Mouse (Mus musculus) small intestine, adult 2 months (tissue): ENCODE measurements around the gene Brinp2. TPM values are rescaled to one million over a fixed set of nuclear protein-coding genes. Genes with fewer than 3 reads are reported as not detected.

Experiments used
- H3K27ac ChIP-seq: fragments of 200-500 bp; 2 replicates; pipeline ENCODE4 v1.5.1; 2012; ENCODE audit warnings: low read depth, low read length, control low read depth, inconsistent platforms; ENCODE audit not compliant: insufficient read depth
- H3K27me3 ChIP-seq: fragments of 200-500 bp; 2 replicates; pipeline ENCODE4 v1.6.1; 2012; ENCODE audit warnings: mild to moderate bottlenecking, moderate library complexity, low read length, inconsistent platforms; ENCODE audit not compliant: control insufficient read depth, insufficient read depth
- H3K36me3 ChIP-seq: fragments of 200-500 bp; 2 replicates; pipeline ENCODE4 v1.6.1; 2012; ENCODE audit warnings: mild to moderate bottlenecking, low read length, control low read depth, inconsistent platforms; ENCODE audit not compliant: control insufficient read depth, insufficient read depth
- H3K4me1 ChIP-seq: fragments of 200-500 bp; 2 replicates; pipeline ENCODE4 v1.6.1; 2012; ENCODE audit warnings: low read length, inconsistent platforms, mixed read lengths; ENCODE audit not compliant: control insufficient read depth, insufficient read depth, insufficient read length
- H3K4me3 ChIP-seq: fragments of 200-500 bp; 2 replicates; pipeline ENCODE4 v1.5.1; 2012; ENCODE audit warnings: low read depth, mild to moderate bottlenecking, control low read depth, inconsistent platforms, low read length, moderate library complexity
- CTCF ChIP-seq: fragments of 200-500 bp; IDR thresholded peaks from 2 replicates; pipeline ENCODE4 v1.5.1; 2012; ENCODE audit warnings: low read depth, mild to moderate bottlenecking, control low read depth, inconsistent platforms, low read length, moderate library complexity, mixed read lengths; ENCODE audit not compliant: insufficient replicate concordance, insufficient read length; ENCODE audit errors: extremely low read depth
- POLR2A ChIP-seq: fragments of 200-500 bp; IDR thresholded peaks from 2 replicates; pipeline ENCODE4 v1.6.1; 2012; ENCODE audit warnings: low read depth, mild to moderate bottlenecking, control low read depth, inconsistent platforms, low read length, moderate library complexity
- WGBS: fragments of 180-500 bp; shearing (Covaris S2); methylation state at CpG from one replicate; pipeline ENCODE4 v1.1.7; 2018; 5-methylcytosine and 5-hydroxymethylcytosine counted together
- polyA plus RNA-seq: library from polyadenylated mRNA; depleted of rRNA; stranded (reverse); fragments of >200 nt; gene quantifications from 2 replicates; pipeline ENCODE4 v1.2.3, GENCODE M21; 2012

Brinp2 gene
- polyA plus RNA-seq, 1 experiment = 0.41 TPM

DNA sequence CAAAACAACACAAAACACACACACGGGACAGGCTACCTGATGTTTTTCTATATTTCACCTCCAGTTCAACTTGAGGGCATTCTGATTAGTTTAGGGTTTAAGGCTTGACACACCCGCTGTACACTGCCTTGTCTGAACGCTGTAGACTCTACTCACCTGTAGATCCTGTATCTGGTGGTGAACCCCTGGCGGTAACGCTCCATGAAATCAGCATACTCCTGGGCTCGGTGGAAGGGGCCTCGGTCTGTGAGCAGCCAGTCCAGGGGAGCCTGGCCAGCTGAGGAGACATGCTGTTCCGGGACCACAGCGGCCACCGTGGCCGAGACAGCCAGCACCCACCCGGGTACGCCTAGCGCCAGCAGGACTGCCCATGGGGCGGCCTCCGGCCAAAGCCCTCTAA lies 60.9 kb downstream of the Brinp2 start:
- H3K27me3 ChIP-seq = no peaks in the 10 kb centered on the region
- no peak for TF ChIP-seq POLR2A
- H3K4me1 ChIP-seq = no peaks in the 10 kb centered on the region
- H3K27ac ChIP-seq = no peak overlapping the region
- 50% methylated on average over 16 of the region's 16 CpGs for WGBS
- no peak overlapping the region for H3K4me3 ChIP-seq
- no peaks in the 10 kb centered on the region for H3K36me3 ChIP-seq

DNA sequence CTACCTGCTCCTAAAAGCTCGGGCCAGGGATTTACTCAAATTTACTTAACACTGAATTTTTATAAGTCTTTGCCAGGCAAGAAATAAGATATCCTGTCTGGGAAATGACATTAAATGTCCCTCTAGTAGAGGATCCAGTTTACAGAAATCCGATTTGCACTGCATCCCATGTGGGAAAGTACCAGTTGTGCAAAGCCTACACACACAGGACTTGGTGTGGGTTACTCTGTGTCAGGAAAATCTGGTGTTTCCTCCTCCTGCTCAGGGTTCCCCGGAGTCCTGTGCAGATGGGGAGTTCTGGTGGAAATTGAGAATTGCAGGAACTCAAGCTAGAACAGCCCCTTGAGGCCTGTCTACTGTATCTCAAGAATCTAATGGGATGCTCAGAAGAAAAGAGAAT lies 70.9 kb downstream of the Brinp2 start:
- 71% methylated on average over 3 of the region's 3 CpGs for WGBS

DNA sequence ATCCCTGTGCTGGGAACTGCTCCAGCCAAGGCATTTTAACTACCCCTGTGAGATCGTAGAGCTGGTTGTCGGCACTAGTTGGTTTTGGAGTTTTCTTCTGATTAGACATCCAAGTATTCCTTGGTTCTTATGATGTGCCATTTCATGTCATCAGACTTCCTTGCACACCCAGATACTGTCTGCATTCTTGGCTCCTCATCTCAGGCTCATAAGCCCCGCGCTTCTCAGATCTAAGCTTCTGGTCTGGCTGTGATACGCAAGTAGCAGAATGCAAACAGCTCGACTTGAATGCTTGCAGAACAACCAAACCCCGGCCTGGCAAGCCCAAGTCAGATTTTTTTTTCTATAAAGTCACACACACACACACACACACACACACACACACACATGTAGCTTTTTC lies 72.3 kb downstream of the Brinp2 start:
- Histone ChIP-seq H3K27ac (no peak overlapping the region), H3K4me3 (no peak overlapping the region), H3K27me3 (no peaks in the 10 kb centered on the region), H3K36me3 (no peaks in the 10 kb centered on the region), H3K4me1 (no peaks in the 10 kb centered on the region)
- TF ChIP-seq POLR2A (no peak), CTCF (no peak)
- WGBS = 78% methylated on average over 7 of the region's 7 CpGs

More for the DNA sequence above, 70.9 kb downstream of the Brinp2 start:
- H3K27ac ChIP-seq = no peak overlapping the region
- TF ChIP-seq CTCF (no peak), POLR2A (no peak)
- H3K4me1 ChIP-seq = no peaks in the 10 kb centered on the region
- H3K4me3 ChIP-seq = no peak overlapping the region
- H3K27me3 ChIP-seq = no peaks in the 10 kb centered on the region
- no peaks in the 10 kb centered on the region for H3K36me3 ChIP-seq

DNA sequence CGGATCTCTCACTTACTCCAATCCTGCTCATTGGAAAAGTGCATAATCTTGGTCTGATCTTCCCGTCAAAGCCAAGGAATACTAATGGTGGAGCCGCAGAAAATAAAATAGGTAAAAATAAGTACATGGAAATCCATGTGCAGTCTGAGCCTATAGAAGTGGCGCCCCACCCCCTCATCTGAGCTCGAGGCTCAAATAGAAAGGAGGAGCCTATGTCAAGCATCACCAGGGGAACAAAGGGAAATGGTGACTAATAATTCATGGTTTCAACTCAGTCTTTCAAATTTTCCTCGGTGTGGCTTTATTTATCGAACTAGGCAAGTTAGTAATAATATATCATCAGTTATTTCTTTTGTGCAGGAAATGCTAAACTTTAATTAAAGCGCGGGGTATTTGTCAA lies 84.1 kb downstream of the Brinp2 start:
- H3K27ac ChIP-seq = no peak overlapping the region
- no peak overlapping the region for H3K4me3 ChIP-seq
- no peaks in the 10 kb centered on the region for H3K4me1 ChIP-seq
- no peaks in the 10 kb centered on the region for H3K27me3 ChIP-seq
- TF ChIP-seq CTCF (no peak), POLR2A (no peak)
- WGBS = 78% methylated on average over 9 of the region's 9 CpGs
- no peaks in the 10 kb centered on the region for H3K36me3 ChIP-seq

DNA sequence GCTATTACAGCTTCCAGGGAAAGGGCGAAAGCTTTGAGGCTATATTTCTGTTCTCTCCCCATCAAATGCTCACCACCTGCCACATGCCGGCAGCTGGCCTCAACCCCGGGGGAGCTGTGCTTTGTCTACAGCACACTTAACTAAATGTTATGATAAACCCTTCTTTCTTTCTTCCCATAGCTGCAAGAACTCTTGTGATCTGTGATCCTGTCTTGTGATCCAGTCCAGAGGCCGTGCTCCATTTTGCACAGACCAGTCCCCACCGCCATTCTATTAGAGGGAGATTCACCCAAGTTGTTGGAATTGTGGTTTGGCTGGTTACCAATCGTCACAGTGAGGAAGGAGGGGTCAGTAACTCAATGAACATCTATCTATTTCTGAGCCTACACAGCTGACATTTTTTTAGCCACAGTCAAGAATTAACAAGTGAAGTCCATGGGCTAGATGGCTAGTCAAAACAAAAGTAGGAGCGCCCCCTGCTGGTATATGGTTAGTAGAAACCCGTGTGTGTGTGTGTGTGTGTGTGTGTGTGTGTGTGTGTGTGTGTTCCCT lies 89.0 kb downstream of the Brinp2 start:
- Histone ChIP-seq H3K36me3 (no peaks in the 10 kb centered on the region), H3K27me3 (no peaks in the 10 kb centered on the region), H3K27ac (no peak overlapping the region), H3K4me1 (no peaks in the 10 kb centered on the region), H3K4me3 (no peak overlapping the region)
- WGBS = 53% methylated on average over 8 of the region's 8 CpGs
- TF ChIP-seq POLR2A (no peak), CTCF (no peak)

DNA sequence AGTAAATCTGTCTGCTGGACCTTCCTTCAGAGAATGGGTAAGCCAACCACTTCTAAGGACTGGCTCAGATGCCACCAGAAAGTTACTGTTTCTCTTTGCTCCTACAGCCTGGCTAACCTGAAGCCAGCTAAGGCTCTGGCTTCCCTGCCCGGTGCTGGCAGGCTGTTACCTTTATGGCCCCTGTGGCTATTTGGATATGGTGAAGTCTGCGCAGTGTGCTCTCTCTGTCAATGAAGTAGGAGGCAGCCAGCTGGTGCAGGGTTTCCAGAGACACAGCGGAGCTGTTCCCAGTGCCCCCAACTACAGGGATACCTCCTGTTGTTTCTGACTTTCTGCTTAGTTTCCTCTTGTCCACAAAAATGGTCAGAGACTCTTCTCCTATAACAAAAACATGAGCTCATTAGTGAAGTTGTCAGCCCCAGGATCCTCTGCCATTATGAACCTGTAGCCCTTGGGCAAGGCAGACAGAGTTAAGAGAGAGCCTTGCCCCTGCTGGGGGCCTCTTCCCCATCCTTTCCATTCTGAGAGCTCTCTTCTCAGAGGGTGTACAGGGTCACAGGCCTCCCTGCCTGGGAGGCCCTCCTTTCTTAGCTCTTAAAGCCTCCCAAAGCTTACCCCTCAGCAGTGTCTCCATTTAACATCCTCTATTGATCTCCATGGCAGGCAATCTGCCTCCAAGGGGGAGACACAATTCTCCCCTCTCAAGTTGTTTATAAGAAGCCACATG lies 89.7 kb downstream of the Brinp2 start:
- Histone ChIP-seq H3K36me3 (no peaks in the 10 kb centered on the region), H3K27ac (no peak overlapping the region), H3K27me3 (no peaks in the 10 kb centered on the region), H3K4me1 (no peaks in the 10 kb centered on the region), H3K4me3 (no peak overlapping the region)
- WGBS = 68% methylated on average over 3 of the region's 3 CpGs
- TF ChIP-seq POLR2A = no peak
- TF ChIP-seq CTCF = no peak

DNA sequence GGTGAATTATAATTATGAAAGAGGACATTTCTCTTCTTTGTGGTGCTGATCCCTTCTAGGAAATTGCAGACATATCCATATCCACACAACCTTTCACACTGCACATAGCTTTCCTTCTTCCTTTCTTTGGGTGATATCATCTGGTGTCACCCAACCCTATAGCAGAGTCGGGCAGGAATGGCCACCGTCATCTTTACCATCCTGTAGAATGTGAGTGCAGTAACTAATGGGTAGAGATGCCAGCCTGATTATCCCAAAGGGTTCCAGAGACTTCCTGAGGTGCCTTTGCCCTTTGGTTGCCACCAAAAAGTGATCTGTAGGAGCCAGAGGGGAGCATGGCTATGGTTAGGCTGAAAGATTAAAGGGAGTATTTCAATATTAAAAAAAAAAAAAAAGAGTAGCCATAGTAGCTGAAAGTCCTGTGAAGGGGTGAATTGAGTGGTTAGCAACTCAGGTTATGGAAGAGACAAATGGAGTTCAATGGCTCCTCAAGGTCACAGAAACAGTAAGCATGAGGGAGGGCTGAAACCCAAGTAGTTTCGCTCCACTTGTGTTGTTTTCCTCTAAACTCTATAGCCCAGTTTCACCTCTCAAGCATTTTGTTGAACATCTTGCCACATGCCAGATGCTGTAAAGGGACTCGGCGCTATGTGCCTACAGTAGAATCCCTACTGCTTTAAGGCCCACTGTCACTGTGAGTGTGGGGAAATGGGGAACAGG lies 96.5 kb downstream of the Brinp2 start:
- no peaks in the 10 kb centered on the region for H3K27me3 ChIP-seq
- no peaks in the 10 kb centered on the region for H3K4me1 ChIP-seq
- 92% methylated on average over 5 of the region's 5 CpGs for WGBS
- no peaks in the 10 kb centered on the region for H3K36me3 ChIP-seq
- no peak for TF ChIP-seq POLR2A
- TF ChIP-seq CTCF = no peak
- no peak overlapping the region for H3K4me3 ChIP-seq
- H3K27ac ChIP-seq = no peak overlapping the region
